ENCODE assay signal across 19 mouse cellular contexts in genomic region chr3:137275444-137275843, GRCm38 (mm10).
A peak's percentile ranks its signal among the peaks of the same experiment; 100 is the strongest.
DNase-seq lines count a peak whose midpoint lies in the region; ATAC-seq and TF ChIP-seq lines count a peak whose summit lies in the region.
"Had no signal": no experiment of that assay in that cellular context is flagged by ENCODE, and none has a peak within 500 bp of the region (broad histone marks: within the 10 kb centered on the region; RNA-seq: fewer than 3 reads in every experiment).

No protein-coding gene starts in this region.

- H3K9me3 ChIP-seq in lung, postnatal 0 days (ENCODE audit: low read length) = no peaks in the 10 kb centered on the region
- H3K9me3 ChIP-seq: embryonic facial prominence, embryonic 13.5 days; forebrain, embryonic 12.5 days; heart, embryonic 10.5 days; hindbrain, embryonic 15.5 days; limb, embryonic 12.5 days; midbrain, embryonic 15.5 days; neural tube, embryonic 13.5 days had no signal

- H3K9ac ChIP-seq in lung, postnatal 0 days (replicated peaks; ENCODE audit: low read depth) = no peak overlapping the region
- H3K9ac ChIP-seq: embryonic facial prominence, embryonic 13.5 days; forebrain, embryonic 12.5 days; hindbrain, embryonic 15.5 days; limb, embryonic 12.5 days; midbrain, embryonic 15.5 days; neural tube, embryonic 13.5 days had no signal

- H3K27ac ChIP-seq in kidney, adult 2 months (ENCODE audit: insufficient read depth, low read depth, low read length) = peak overlapping the region; percentile 90
- 0 out of 2 replicates have a peak overlapping the region, but pooled peaks have one; percentile 12 for H3K27ac ChIP-seq in lung, postnatal 0 days (ENCODE audit: low read length)
- H3K27ac ChIP-seq: embryonic facial prominence, embryonic 13.5 days; forebrain, embryonic 12.5 days; gastrocnemius, adult 2 months; heart, embryonic 10.5 days; hindbrain, embryonic 15.5 days; limb, embryonic 12.5 days; macrophage; midbrain, embryonic 15.5 days; neural tube, embryonic 13.5 days had no signal

- peak; percentile 97 for TF ChIP-seq EP300 in lung, postnatal 0 days (IDR thresholded peaks at IDR 0.05)

- TF ChIP-seq POLR2A in kidney, adult 2 months (IDR thresholded peaks at IDR 0.05; ENCODE audit: low read depth, low read length) = no peak

- 0 out of 2 replicates have a peak overlapping the region, but pooled peaks have one; percentile 9 for H3K4me2 ChIP-seq in lung, postnatal 0 days (replicated peaks; ENCODE audit: low read depth, low read length)
- H3K4me2 ChIP-seq: embryonic facial prominence, embryonic 13.5 days; forebrain, embryonic 12.5 days; hindbrain, embryonic 15.5 days; limb, embryonic 12.5 days; midbrain, embryonic 15.5 days; neural tube, embryonic 13.5 days had no signal

- no peaks in the 10 kb centered on the region for H3K4me1 ChIP-seq in kidney, adult 2 months (ENCODE audit: control insufficient read depth, insufficient read depth, low read length)
- no peaks in the 10 kb centered on the region for H3K4me1 ChIP-seq in lung, postnatal 0 days (ENCODE audit: insufficient read depth, low read depth, low read length)
- H3K4me1 ChIP-seq: forebrain, embryonic 12.5 days; heart, embryonic 10.5 days; hindbrain, embryonic 15.5 days; limb, embryonic 12.5 days; midbrain, embryonic 15.5 days; neural tube, embryonic 13.5 days had no signal

- no peak overlapping the region for H3K4me3 ChIP-seq in kidney, adult 2 months (ENCODE audit: insufficient read depth, low read depth, low read length)
- no peak overlapping the region for H3K4me3 ChIP-seq in lung, postnatal 0 days (ENCODE audit: low read depth, low read length)
- H3K4me3 ChIP-seq: embryonic facial prominence, embryonic 13.5 days; forebrain, embryonic 12.5 days; gastrocnemius, adult 2 months; heart, embryonic 10.5 days; hindbrain, embryonic 15.5 days; limb, embryonic 12.5 days; midbrain, embryonic 15.5 days; neural tube, embryonic 13.5 days had no signal

- H3K27me3 ChIP-seq in kidney, adult 2 months (replicated peaks; ENCODE audit: control insufficient read depth, insufficient read depth, low read length) = no peaks in the 10 kb centered on the region
- H3K27me3 ChIP-seq in lung, postnatal 0 days (replicated peaks; ENCODE audit: insufficient read depth, low read length) = no peaks in the 10 kb centered on the region
- H3K27me3 ChIP-seq: embryonic facial prominence, embryonic 13.5 days; forebrain, embryonic 12.5 days; hindbrain, embryonic 15.5 days; limb, embryonic 12.5 days; midbrain, embryonic 15.5 days; neural tube, embryonic 13.5 days had no signal

- TF ChIP-seq CTCF in kidney, adult 2 months (conservative IDR thresholded peaks at IDR 0.05; ENCODE audit: insufficient read depth, insufficient read length, low read depth, low read length) = no peak
- no peak for TF ChIP-seq CTCF in lung, postnatal 0 days (IDR thresholded peaks at IDR 0.05)

- no peaks in the 10 kb centered on the region for H3K36me3 ChIP-seq in kidney, adult 2 months (ENCODE audit: control insufficient read depth, insufficient read depth, low read length)
- H3K36me3 ChIP-seq in lung, postnatal 0 days (ENCODE audit: insufficient read depth, low read length) = no peaks in the 10 kb centered on the region
- H3K36me3 ChIP-seq: embryonic facial prominence, embryonic 13.5 days; forebrain, embryonic 12.5 days; heart, embryonic 10.5 days; hindbrain, embryonic 15.5 days; limb, embryonic 12.5 days; midbrain, embryonic 15.5 days; neural tube, embryonic 13.5 days had no signal

- 65% methylated on average over 8 of the region's 8 CpGs for WGBS in kidney, adult 2 months
- WGBS in lung, postnatal 0 days = 51% methylated on average over 8 of the region's 8 CpGs

- peak; percentile 8 for DNase-seq in adrenal gland, postnatal 14 days
- no peak for DNase-seq in adrenal gland, postnatal 4 days (ENCODE audit: low spot score in 2 of 2)
- DNase-seq in kidney, adult 2 months = peak; percentile 66
- DNase-seq in kidney, postnatal 4 days = no peak
- peak; percentile 28 for DNase-seq in kidney, adult 9 months
- peak; percentile 57 for DNase-seq in lung, postnatal 0 days (ENCODE audit: low spot score)
- no peak for DNase-seq in urinary bladder, postnatal 14 days (ENCODE audit: low spot score)
- DNase-seq: cerebellum, postnatal 25 days; gastrocnemius, adult 2 months; thymus, postnatal 14 days had no signal

- peak; percentile 90 for ATAC-seq in lung, postnatal 0 days
- no peak for ATAC-seq in activated CD4-positive, CD25-positive, alpha-beta regulatory T cell, adult 4 months
- ATAC-seq: midbrain, embryonic 15.5 days had no signal

Comparison
In these comparisons a context has a peak if more than half of its experiments do, and no peak if none do; other contexts are left out.
1. DNase-seq: peak in adrenal gland, postnatal 14 days (single experiment), kidney, adult 2 months (single experiment), kidney, adult 9 months (single experiment) and lung, postnatal 0 days (single experiment); none in adrenal gland, postnatal 4 days (0 of 2), kidney, postnatal 4 days (0 of 2) and urinary bladder, postnatal 14 days (single experiment).